Mouse (Mus musculus): Measurements from ENCODE around the gene Iqcf6. TPM values are rescaled to one million over a fixed set of nuclear protein-coding genes. Genes with fewer than 3 reads are reported as not detected.
"Not testable (repeated sequence)": the region's sequence is repeated elsewhere in the genome, so short reads cannot be mapped to it uniquely, and the experiment has no call there.

Gene Iqcf6
- polyA plus RNA-seq, 1 experiment from 2014 or later: not detected

DNA sequence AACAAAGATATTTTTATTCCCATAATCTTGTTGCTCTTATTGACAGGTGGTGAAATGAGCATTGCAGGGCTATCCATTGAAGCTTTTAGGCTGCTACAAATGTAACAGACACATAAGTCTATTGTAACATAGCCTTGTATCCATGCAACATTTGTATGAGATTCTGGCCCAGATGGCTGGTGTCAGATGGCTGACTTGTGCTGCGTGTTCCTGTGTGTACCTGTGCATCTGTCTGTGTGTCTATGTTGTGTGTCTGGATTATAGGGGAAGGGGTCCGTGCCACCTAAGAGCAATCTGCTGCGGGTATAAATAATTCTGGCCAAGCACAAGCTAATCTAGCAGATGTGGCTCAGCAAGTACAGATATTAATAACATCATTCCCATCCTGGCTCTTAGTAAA lies 8.9 kb upstream of the Iqcf6 start:
- Histone ChIP-seq H3K4me1 (replicated peaks) (peaks cover 9% of the 10 kb centered on the region; the same call in 1 of the 2 replicates), H3K27me3 (no peaks in the 10 kb centered on the region), H3K4me2 (no peak overlapping the region), H3K9me3 (peaks cover 4% of the 10 kb centered on the region; the same call in 1 of the 2 replicates), H3K27ac (no peak overlapping the region), H3K36me3 (no peaks in the 10 kb centered on the region), H3K4me3 (replicated peaks) (no peak overlapping the region), H3K9ac (replicated peaks) (no peak overlapping the region)
- no peak for ATAC-seq (ENCODE audit: insufficient number of reproducible peaks, insufficient read depth, low FRiP score, low TSS enrichment, low read depth)
- 87% methylated on average over 3 of the region's 3 CpGs for WGBS

DNA sequence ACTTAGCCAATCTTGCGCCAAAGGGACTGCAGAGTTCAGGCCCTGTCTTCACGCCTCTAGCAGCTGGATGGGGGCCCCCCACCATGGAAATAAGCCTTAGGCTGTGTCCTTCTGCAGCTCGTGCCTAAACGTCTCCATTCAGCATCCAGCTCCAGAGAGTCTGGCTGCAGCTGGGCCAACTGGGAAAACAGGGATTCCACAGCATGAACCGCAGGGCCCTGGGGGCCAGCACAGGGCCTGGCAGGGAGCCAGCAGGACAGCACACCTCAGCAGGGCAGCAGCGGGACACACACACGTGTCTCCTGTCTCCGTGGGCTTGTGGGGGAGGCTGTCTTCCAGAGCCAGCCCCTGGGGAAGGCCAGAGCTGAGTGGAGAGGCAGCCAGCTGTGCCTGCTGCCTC lies 1.4 kb downstream of the Iqcf6 start:
- H3K4me2 ChIP-seq; H3K4me1 ChIP-seq (replicated peaks); H3K4me3 ChIP-seq (replicated peaks); H3K36me3 ChIP-seq; ATAC-seq (ENCODE audit: insufficient number of reproducible peaks, insufficient read depth, low FRiP score, low TSS enrichment, low read depth); H3K27ac ChIP-seq; H3K9me3 ChIP-seq; H3K27me3 ChIP-seq; H3K9ac ChIP-seq (replicated peaks): not testable (repeated sequence)
- 25% methylated on average over 8 of the region's 8 CpGs for WGBS

GRCm38 (mm10) chr9:106632185-106632584 lies 5.8 kb downstream of the Iqcf6 start:
- Histone ChIP-seq H3K4me1 (replicated peaks) (peaks cover 5% of the 10 kb centered on the region), H3K27ac (no peak overlapping the region), H3K4me2 (no peak overlapping the region), H3K4me3 (replicated peaks) (no peak overlapping the region), H3K9ac (replicated peaks) (no peak overlapping the region), H3K9me3 (no peaks in the 10 kb centered on the region), H3K36me3 (no peaks in the 10 kb centered on the region), H3K27me3 (no peaks in the 10 kb centered on the region)
- ATAC-seq (ENCODE audit: insufficient number of reproducible peaks, insufficient read depth, low FRiP score, low TSS enrichment, low read depth): no peak
- 63% methylated on average over 5 of the region's 5 CpGs for WGBS

DNA sequence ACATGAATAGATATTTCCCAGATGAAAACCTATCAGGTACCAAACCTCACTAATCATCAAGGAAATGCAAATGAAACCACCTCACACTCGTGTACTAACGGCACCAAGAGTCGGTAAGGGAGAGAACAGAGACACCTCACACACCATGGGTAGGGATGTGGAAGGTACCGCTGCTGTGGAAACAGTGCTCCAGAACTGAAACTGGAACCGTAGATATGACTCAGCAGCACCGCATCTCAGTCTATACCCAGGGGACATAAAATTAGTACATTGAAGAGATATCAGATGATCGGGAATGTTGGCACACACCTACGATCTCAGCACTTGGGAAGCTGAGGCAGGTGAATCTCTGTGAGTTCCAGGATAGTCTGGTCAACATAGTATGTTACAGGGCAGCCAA lies 11.8 kb downstream of the Iqcf6 start:
- H3K27ac ChIP-seq: no peak overlapping the region
- ATAC-seq (ENCODE audit: insufficient number of reproducible peaks, insufficient read depth, low FRiP score, low TSS enrichment, low read depth): no peak
- no peaks in the 10 kb centered on the region for H3K27me3 ChIP-seq
- no peak overlapping the region for H3K9ac ChIP-seq (replicated peaks)
- H3K36me3 ChIP-seq: no peaks in the 10 kb centered on the region
- H3K4me2 ChIP-seq: no peak overlapping the region
- 93% methylated on average over 8 of the region's 8 CpGs for WGBS
- H3K4me3 ChIP-seq (replicated peaks): no peak overlapping the region
- no peaks in the 10 kb centered on the region for H3K9me3 ChIP-seq
- H3K4me1 ChIP-seq (replicated peaks): no peaks in the 10 kb centered on the region

GRCm38 (mm10) chr9:106641346-106641745 lies 15.0 kb downstream of the Iqcf6 start:
- Histone ChIP-seq H3K4me1 (replicated peaks) (no peaks in the 10 kb centered on the region), H3K4me2 (no peak overlapping the region), H3K27ac (no peak overlapping the region), H3K9ac (replicated peaks) (no peak overlapping the region), H3K9me3 (no peaks in the 10 kb centered on the region), H3K27me3 (peaks cover 6% of the 10 kb centered on the region; the same call in 1 of the 2 replicates), H3K4me3 (replicated peaks) (no peak overlapping the region), H3K36me3 (no peaks in the 10 kb centered on the region)
- ATAC-seq (ENCODE audit: insufficient number of reproducible peaks, insufficient read depth, low FRiP score, low TSS enrichment, low read depth): no peak
- 66% methylated on average over 5 of the region's 5 CpGs for WGBS

- H3K9ac ChIP-seq (replicated peaks): no peak overlapping the region
- no peak overlapping the region for H3K27ac ChIP-seq
- H3K27me3 ChIP-seq: peaks cover 19% of the 10 kb centered on the region
- no peak for ATAC-seq (ENCODE audit: insufficient number of reproducible peaks, insufficient read depth, low FRiP score, low TSS enrichment, low read depth)
- no peaks in the 10 kb centered on the region for H3K9me3 ChIP-seq
- no peak overlapping the region for H3K4me3 ChIP-seq (replicated peaks)
- H3K36me3 ChIP-seq: no peaks in the 10 kb centered on the region
- no peak overlapping the region for H3K4me2 ChIP-seq
- H3K4me1 ChIP-seq (replicated peaks): no peaks in the 10 kb centered on the region
- 29% methylated on average over 7 of the region's 7 CpGs for WGBS
These were observed 16.7 kb downstream of the Iqcf6 start for GRCm38 (mm10) chr9:106643128-106643527.

DNA sequence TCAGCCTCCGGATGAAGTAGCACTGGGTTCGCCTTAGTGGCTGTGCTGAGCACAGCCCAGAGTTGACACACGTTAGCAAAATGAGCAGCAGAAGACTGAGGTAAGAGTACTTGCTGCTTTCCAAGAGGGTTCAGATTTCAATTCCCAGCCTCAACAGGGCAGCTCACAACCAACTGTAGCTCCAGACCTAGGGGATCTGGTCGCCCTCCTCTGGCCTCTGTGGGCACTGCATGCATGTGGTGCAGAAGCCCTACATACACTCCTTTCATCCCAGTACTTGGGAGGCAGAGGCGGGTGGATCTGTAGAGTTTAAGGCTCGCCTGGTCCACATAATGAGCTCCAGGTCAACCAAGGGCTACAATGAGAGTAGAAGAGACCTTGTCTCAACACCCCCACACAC lies 17.4 kb downstream of the Iqcf6 start:
- WGBS: 64% methylated on average over 6 of the region's 6 CpGs
- H3K27me3 ChIP-seq: peaks cover 19% of the 10 kb centered on the region
- no peaks in the 10 kb centered on the region for H3K4me1 ChIP-seq (replicated peaks)
- H3K9me3 ChIP-seq: no peaks in the 10 kb centered on the region
- H3K4me3 ChIP-seq (replicated peaks): no peak overlapping the region
- no peak for ATAC-seq (ENCODE audit: insufficient number of reproducible peaks, insufficient read depth, low FRiP score, low TSS enrichment, low read depth)
- H3K36me3 ChIP-seq: no peaks in the 10 kb centered on the region
- H3K9ac ChIP-seq (replicated peaks): no peak overlapping the region
- H3K27ac ChIP-seq: no peak overlapping the region
- no peak overlapping the region for H3K4me2 ChIP-seq

DNA sequence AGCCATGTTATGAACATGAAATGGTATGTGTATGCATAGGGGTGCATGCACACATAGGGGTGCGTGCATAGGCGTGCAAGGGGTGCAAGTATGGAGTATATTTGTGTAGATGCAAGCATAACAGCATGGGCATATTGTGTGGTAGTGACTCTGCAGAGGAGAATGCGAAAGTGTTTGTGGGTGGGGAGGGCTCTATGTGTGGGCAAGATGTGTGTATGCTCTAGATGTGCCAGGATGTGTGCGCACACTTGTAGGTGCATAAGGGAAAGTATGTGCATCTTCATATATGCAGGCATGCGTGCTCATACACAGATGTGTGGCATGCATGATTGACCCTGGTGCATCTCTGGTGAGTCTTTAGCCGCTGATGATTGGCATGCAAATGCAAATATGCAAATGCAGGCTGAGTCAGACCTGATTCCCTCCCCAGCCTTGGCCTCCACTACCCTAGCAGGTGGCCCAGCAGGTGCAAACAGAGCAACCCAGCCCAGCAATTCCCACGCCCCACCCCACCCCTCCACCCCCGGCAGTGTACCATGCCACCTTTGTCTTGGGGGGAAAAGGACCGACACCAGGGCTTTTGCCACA lies 19.4 kb downstream of the Iqcf6 start:
- no peaks in the 10 kb centered on the region for H3K9me3 ChIP-seq
- no peak overlapping the region for H3K4me2 ChIP-seq
- H3K36me3 ChIP-seq: no peaks in the 10 kb centered on the region
- peaks cover 19% of the 10 kb centered on the region for H3K27me3 ChIP-seq
- H3K4me1 ChIP-seq (replicated peaks): no peaks in the 10 kb centered on the region
- no peak for ATAC-seq (ENCODE audit: insufficient number of reproducible peaks, insufficient read depth, low FRiP score, low TSS enrichment, low read depth)
- 82% methylated on average over 9 of the region's 9 CpGs for WGBS
- no peak overlapping the region for H3K4me3 ChIP-seq (replicated peaks)
- no peak overlapping the region for H3K9ac ChIP-seq (replicated peaks)
- H3K27ac ChIP-seq: no peak overlapping the region

- no peaks in the 10 kb centered on the region for H3K36me3 ChIP-seq
- WGBS: 67% methylated on average over 27 of the region's 27 CpGs
- H3K9me3 ChIP-seq: no peaks in the 10 kb centered on the region
- H3K4me2 ChIP-seq: no peak overlapping the region
- ATAC-seq (ENCODE audit: insufficient number of reproducible peaks, insufficient read depth, low FRiP score, low TSS enrichment, low read depth): no peak
- peaks cover 25% of the 10 kb centered on the region for H3K27me3 ChIP-seq
- no peak overlapping the region for H3K27ac ChIP-seq
- no peaks in the 10 kb centered on the region for H3K4me1 ChIP-seq (replicated peaks)
- H3K4me3 ChIP-seq (replicated peaks): no peak overlapping the region
- H3K9ac ChIP-seq (replicated peaks): no peak overlapping the region
These were observed 20.8 kb downstream of the Iqcf6 start for GRCm38 (mm10) chr9:106647226-106647625.

DNA sequence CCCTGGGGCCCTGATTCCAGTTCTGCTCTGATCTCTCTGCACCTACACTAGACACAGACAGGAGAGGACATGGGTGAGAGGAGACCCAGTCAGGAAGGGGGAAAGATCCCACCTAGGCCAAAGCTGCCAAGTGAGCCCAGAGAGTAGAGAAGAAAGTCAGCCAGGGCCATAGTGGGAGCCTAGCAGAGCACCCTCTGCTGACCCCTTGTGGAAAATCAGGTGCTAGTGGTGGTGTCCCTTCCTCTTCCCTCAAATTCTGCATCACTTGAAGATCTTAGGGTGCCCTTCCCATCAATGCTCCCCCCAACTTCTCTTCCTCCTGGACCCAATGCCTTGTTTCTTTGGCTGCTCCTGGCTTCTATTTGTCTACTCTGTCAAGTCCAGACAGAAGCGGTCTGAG lies 26.3 kb downstream of the Iqcf6 start:
- WGBS: 55% methylated on average over 1 of the region's 1 CpGs
- Histone ChIP-seq H3K4me3 (replicated peaks) (no peak overlapping the region), H3K4me2 (no peak overlapping the region), H3K27ac (no peak overlapping the region), H3K4me1 (replicated peaks) (peaks cover 8% of the 10 kb centered on the region), H3K9ac (replicated peaks) (no peak overlapping the region), H3K9me3 (no peaks in the 10 kb centered on the region), H3K27me3 (peaks cover 54% of the 10 kb centered on the region), H3K36me3 (no peaks in the 10 kb centered on the region)
- ATAC-seq (ENCODE audit: insufficient number of reproducible peaks, insufficient read depth, low FRiP score, low TSS enrichment, low read depth): no peak

- 2% methylated on average over 36 of the region's 44 CpGs for WGBS
- no peak within 1 kb of the TSS for H3K27ac ChIP-seq
- peak within 1 kb of the TSS; percentile 34 for H3K4me3 ChIP-seq (replicated peaks)
- H3K9me3 ChIP-seq: no peaks in the 10 kb centered on the region
- peak within 1 kb of the TSS; percentile 64 for H3K4me2 ChIP-seq
- peaks cover 33% of the 10 kb centered on the region for H3K36me3 ChIP-seq
- ATAC-seq (ENCODE audit: insufficient number of reproducible peaks, insufficient read depth, low FRiP score, low TSS enrichment, low read depth): peak; percentile 84; the same call in 1 of the 2 replicates
- peaks cover 8% of the 10 kb centered on the region for H3K4me1 ChIP-seq (replicated peaks)
- H3K9ac ChIP-seq (replicated peaks): 0 out of 2 replicates have a peak within 1 kb of the TSS, but pooled peaks have one; percentile 18
- peaks cover 51% of the 10 kb centered on the region for H3K27me3 ChIP-seq
These were observed 29.7 kb downstream of the Iqcf6 start, which contains the start of gene Grm2 for GRCm38 (mm10) chr9:106655884-106656720. Gene Grm2, minus strand, starts transcription at chr9:106656082.

Data from limb, embryonic 12.5 days (tissue).